Mouse (Mus musculus) CH12.LX (cell line): ENCODE data around the gene Cacna1b. TPM values are rescaled to one million over a fixed set of nuclear protein-coding genes. Genes with fewer than 3 reads are reported as not detected.

Experiments used
- DNase-seq: peaks from one replicate; pipeline ENCODE4 v3.0.0-alpha.2; 2013; ENCODE audit errors: extremely low read depth
- H3K27ac ChIP-seq: 2 replicates; pipeline ENCODE4 v1.5.1; 2012; ENCODE audit warnings: low read depth, mild to moderate bottlenecking, control low read depth, moderate library complexity; ENCODE audit not compliant: insufficient read depth
- H3K27me3 ChIP-seq: replicated peaks from 2 replicates; pipeline ENCODE3; 2012; ENCODE audit warnings: inconsistent platforms
- H3K36me3 ChIP-seq, 2 experiments: replicated peaks in 1 of 2; 2 replicates each; pipeline versions ENCODE3 to v1.6.1; 2012; ENCODE audit warnings: inconsistent platforms in 1 of 2, low read length in 1 of 2, mild to moderate bottlenecking in 1 of 2, mixed read lengths in 1 of 2, moderate library complexity in 1 of 2; ENCODE audit not compliant: control insufficient read depth in 1 of 2, insufficient read depth in 1 of 2
- H3K4me1 ChIP-seq, 2 experiments: 2 replicates each; pipeline ENCODE4 v1.6.1; 2012; ENCODE audit warnings: inconsistent platforms in 1 of 2, moderate library complexity in 1 of 2; ENCODE audit not compliant: insufficient read depth in 2 of 2, control insufficient read depth in 1 of 2
- H3K4me2 ChIP-seq: 2 replicates; pipeline ENCODE4 v1.6.1; 2012; ENCODE audit warnings: low read depth, mild to moderate bottlenecking, control low read depth; ENCODE audit not compliant: poor library complexity, insufficient read depth, severe bottlenecking
- H3K4me3 ChIP-seq, 3 experiments: fragments of 150-350 bp in 1 of 3; sonication (generic) in 1 of 3; replicated peaks in 1 of 3; 2 replicates each; pipeline versions ENCODE3 to v1.5.1; 2011 to 2012; ENCODE audit warnings: low read depth in 2 of 3, low read length in 2 of 3, mild to moderate bottlenecking in 2 of 3, moderate library complexity in 2 of 3, control low read depth in 1 of 3, improper control_type of control experiment in 1 of 3, inconsistent platforms in 1 of 3, mixed read lengths in 1 of 3; ENCODE audit not compliant: poor library complexity in 1 of 3
- H3K79me2 ChIP-seq: replicated peaks from 2 replicates; pipeline ENCODE4 v1.6.1; 2012; ENCODE audit warnings: mild to moderate bottlenecking, moderate library complexity; ENCODE audit not compliant: control insufficient read depth, poor library complexity, insufficient read depth, severe bottlenecking; ENCODE audit errors: extremely low read depth
- H3K9ac ChIP-seq: 2 replicates; pipeline ENCODE4 v1.6.1; 2012; ENCODE audit warnings: low read depth, mild to moderate bottlenecking, control low read depth, moderate library complexity; ENCODE audit not compliant: insufficient read depth
- H3K9me3 ChIP-seq: replicated peaks from 2 replicates; pipeline ENCODE3; 2012; ENCODE audit warnings: low read length, inconsistent platforms, mixed read lengths
- BHLHE40 ChIP-seq: IDR thresholded peaks from 2 replicates; pipeline ENCODE4 v1.6.1; 2011; ENCODE audit warnings: mild to moderate bottlenecking, low read depth, low read length, improper control_type of control experiment
- EP300 ChIP-seq: IDR thresholded peaks from 2 replicates; pipeline ENCODE4 v1.6.1; 2011; ENCODE audit warnings: low read length, improper control_type of control experiment
- GABPA ChIP-seq: IDR thresholded peaks from 2 replicates; pipeline ENCODE4 v1.6.1; 2012; ENCODE audit warnings: low read depth, low read length, improper control_type of control experiment, inconsistent platforms; ENCODE audit not compliant: insufficient replicate concordance
- IRF4 ChIP-seq: IDR thresholded peaks from 2 replicates; pipeline ENCODE4 v1.6.1; 2014; ENCODE audit warnings: low read depth, mild to moderate bottlenecking, inconsistent platforms, low read length, improper control_type of control experiment
- JUN ChIP-seq: IDR thresholded peaks from 2 replicates; pipeline ENCODE4 v1.6.1; 2011; ENCODE audit warnings: low read depth, mild to moderate bottlenecking, low read length, improper control_type of control experiment, moderate library complexity; ENCODE audit not compliant: insufficient read depth
- MAFK ChIP-seq: IDR thresholded peaks from 2 replicates; pipeline ENCODE4 v1.6.1; 2011; ENCODE audit warnings: low read length, improper control_type of control experiment; ENCODE audit not compliant: insufficient replicate concordance
- MAZ ChIP-seq: IDR thresholded peaks from 2 replicates; pipeline ENCODE4 v1.6.1; 2012; ENCODE audit warnings: low read depth, mild to moderate bottlenecking, inconsistent platforms, low read length, improper control_type of control experiment, moderate library complexity
- MYC ChIP-seq: IDR thresholded peaks from 2 replicates; pipeline ENCODE4 v1.6.1; 2011; ENCODE audit warnings: low read depth, mild to moderate bottlenecking, improper control_type of control experiment, low read length
- NELFE ChIP-seq: IDR thresholded peaks from 2 replicates; pipeline ENCODE4 v1.6.1; 2011; ENCODE audit warnings: low read depth, low read length, improper control_type of control experiment
- NRF1 ChIP-seq: IDR thresholded peaks from 2 replicates; pipeline ENCODE4 v1.6.1; 2014; ENCODE audit warnings: low read depth, mild to moderate bottlenecking, inconsistent platforms, low read length, improper control_type of control experiment, moderate library complexity
- PAX5 ChIP-seq: IDR thresholded peaks from 2 replicates; pipeline ENCODE4 v1.6.1; 2012; ENCODE audit warnings: low read length, inconsistent platforms, mixed read lengths
- POLR2AphosphoS2 ChIP-seq: IDR thresholded peaks from 2 replicates; pipeline ENCODE4 v1.6.1; 2011; ENCODE audit warnings: low read depth, low read length, improper control_type of control experiment
- RAD21 ChIP-seq: IDR thresholded peaks from 2 replicates; pipeline ENCODE4 v1.6.1; 2011; ENCODE audit warnings: low read depth, mild to moderate bottlenecking, low read length, improper control_type of control experiment, moderate library complexity
- TBP ChIP-seq: conservative IDR thresholded peaks from 2 replicates; pipeline ENCODE4 v1.6.1; 2011; ENCODE audit warnings: low read depth, low read length, improper control_type of control experiment
- UBTF ChIP-seq: IDR thresholded peaks from 2 replicates; pipeline ENCODE4 v1.6.1; 2012; ENCODE audit warnings: low read depth, mild to moderate bottlenecking, inconsistent platforms, low read length, improper control_type of control experiment, moderate library complexity
- USF1 ChIP-seq: IDR thresholded peaks from 2 replicates; pipeline ENCODE4 v1.6.1; 2014; ENCODE audit warnings: low read depth, mild to moderate bottlenecking, inconsistent platforms, low read length, improper control_type of control experiment
- USF2 ChIP-seq: conservative IDR thresholded peaks from 2 replicates; pipeline ENCODE4 v1.6.1; 2011; ENCODE audit warnings: low read depth, low read length, improper control_type of control experiment
- ZC3H11A ChIP-seq: IDR thresholded peaks from 2 replicates; pipeline ENCODE4 v1.6.1; 2012; ENCODE audit warnings: low read depth, mild to moderate bottlenecking, inconsistent platforms, low read length, improper control_type of control experiment
- ZKSCAN1 ChIP-seq: IDR thresholded peaks from 2 replicates; pipeline ENCODE4 v1.6.1; 2012; ENCODE audit warnings: low read depth, inconsistent platforms, low read length, improper control_type of control experiment, borderline replicate concordance
- ZMIZ1 ChIP-seq: IDR thresholded peaks from 2 replicates; pipeline ENCODE4 v1.6.1; 2012; ENCODE audit warnings: low read depth, mild to moderate bottlenecking, inconsistent platforms, low read length, improper control_type of control experiment
- dilution Hi-C: fragments of 300-500 bp; cut with MboI; formaldehyde crosslinking; loops from 2 replicates; pipeline ENCODE4 v1.14.3; 2020; ENCODE audit warnings: low sequenced_read_pairs; ENCODE audit not compliant: extremely low pct_unique_long_range_greater_than_20kb, extremely low pct_ligation_motif_present
- in situ Hi-C: fragments of 300-500 bp; cut with MboI; formaldehyde crosslinking; loops from 3 replicates; pipeline ENCODE4 v1.14.3; 2019; ENCODE audit warnings: low sequenced_read_pairs, low pct_ligation_motif_present, low pct_unique_long_range_greater_than_20kb, mixed read lengths
- polyA plus RNA-seq: library from polyadenylated mRNA; unstranded; fragments of >175 nt; gene quantifications from 2 replicates; pipeline ENCODE4 v1.2.1, GENCODE M21; 2012; ENCODE audit warnings: low read depth; ENCODE audit not compliant: insufficient read length
- total RNA-seq, 2 experiments: library from RNA; depleted of rRNA; stranded (reverse); fragments of 300-350 nt in 1 of 2; fragments of >200 nt in 1 of 2; gene quantifications; 2 replicates each; pipeline ENCODE4 v1.2.3; 2012 to 2014

The Cacna1b gene
- total and polyA plus RNA-seq, 3 experiments, result 0.16 to 0.72 TPM; not detected in 1

DNA sequence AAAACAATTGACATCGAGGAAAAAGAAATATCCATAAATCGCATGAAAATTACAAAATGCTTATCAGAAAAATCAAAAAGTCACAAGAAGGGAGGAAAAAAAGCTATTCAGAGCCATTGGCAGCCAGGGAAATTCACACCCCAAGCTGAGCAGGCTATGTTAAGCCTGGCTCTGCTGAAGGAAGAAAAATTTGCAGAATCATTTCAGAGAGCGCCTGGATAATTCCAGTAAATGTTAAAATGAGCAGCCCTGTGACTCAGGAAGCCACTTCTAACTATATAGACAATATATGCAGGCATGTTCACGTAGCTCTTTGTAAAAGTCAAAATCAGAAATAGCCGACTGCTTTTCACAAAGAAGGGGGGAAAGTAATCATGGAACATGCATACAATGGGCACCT is 23.3 kb downstream of the Cacna1b start:
- Histone ChIP-seq H3K27ac (no peak overlapping the region), H3K9ac (no peak overlapping the region), H3K4me1 (peaks cover 0 to 10% of the 10 kb centered on the region in 2 experiments; a peak in 2 of 4 replicates), H3K79me2 (no peaks in the 10 kb centered on the region), H3K9me3 (no peaks in the 10 kb centered on the region), H3K4me3 (no peak overlapping the region), H3K36me3 (no peaks in the 10 kb centered on the region), H3K27me3 (no peaks in the 10 kb centered on the region), H3K4me2 (no peak overlapping the region)
- in situ Hi-C loops, result no loop called here
- dilution Hi-C loops, result no loop called here
- no peak for DNase-seq
- TF ChIP-seq ZKSCAN1, result no peak
- no peak for TF ChIP-seq EP300
- TF ChIP-seq IRF4, result no peak
- TF ChIP-seq TBP, result no peak
- TF ChIP-seq MYC, result no peak
- no peak for TF ChIP-seq ZC3H11A
- no peak for TF ChIP-seq JUN
- TF ChIP-seq MAZ, result no peak
- no peak for TF ChIP-seq ZMIZ1
- no peak for TF ChIP-seq USF1
- TF ChIP-seq POLR2AphosphoS2, result no peak
- TF ChIP-seq, all 38 proteins: peak for 0

- no peak for DNase-seq
- H3K4me1 ChIP-seq, result peaks cover 0 to 6% of the 10 kb centered on the region in 2 experiments; a peak in 1 of 4 replicates
- no peak overlapping the region for H3K4me3 ChIP-seq
- no peaks in the 10 kb centered on the region for H3K79me2 ChIP-seq
- H3K9me3 ChIP-seq, result no peaks in the 10 kb centered on the region
- TF ChIP-seq MAZ (no peak), GABPA (no peak), PAX5 (no peak), MAFK (no peak), BHLHE40 (no peak), NRF1 (no peak), TBP (no peak), IRF4 (no peak), RAD21 (no peak), USF2 (no peak), UBTF (no peak), NELFE (no peak)
- H3K36me3 ChIP-seq, result no peaks in the 10 kb centered on the region
- H3K27ac ChIP-seq, result no peak overlapping the region
- H3K27me3 ChIP-seq, result no peaks in the 10 kb centered on the region
- no peak overlapping the region for H3K4me2 ChIP-seq
- H3K9ac ChIP-seq, result no peak overlapping the region
- in situ Hi-C loops (no loop called here), dilution Hi-C loops (no loop called here)
Observed at GRCm38 (mm10) chr2:24733157-24733556, 29.8 kb downstream of the Cacna1b start.
